28 mouse cellular contexts compared by ENCODE assay signal in the genomic region with DNA sequence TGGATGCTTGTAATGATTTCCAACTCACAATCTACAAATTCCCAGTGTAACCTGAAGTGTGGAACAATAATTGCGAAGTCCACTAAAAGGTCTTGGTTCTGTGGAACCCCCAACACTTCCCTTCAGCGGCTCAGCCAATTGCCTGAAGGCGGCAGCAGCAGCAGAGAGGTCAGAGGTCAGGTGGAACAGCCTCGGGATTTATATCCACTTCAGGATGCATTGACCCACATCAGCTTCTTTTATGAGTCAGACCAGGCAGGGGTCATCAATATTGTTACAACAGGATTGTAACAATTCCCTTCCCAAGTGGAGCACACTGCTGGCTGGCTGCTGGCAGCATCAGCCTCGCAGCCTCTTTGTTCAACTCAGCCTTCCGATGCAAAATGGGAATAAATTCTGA. TPM values are rescaled to one million over a fixed set of nuclear protein-coding genes. Genes with fewer than 3 reads are reported as not detected.
DNase-seq lines count a peak whose midpoint lies in the region; ATAC-seq and TF ChIP-seq lines count a peak whose summit lies in the region.
"Had no signal": no experiment of that assay in that cellular context is flagged by ENCODE, and none has a peak within 500 bp of the region (broad histone marks: within the 10 kb centered on the region; RNA-seq: fewer than 3 reads in every experiment).

No protein-coding gene starts in this region.

- H3K27me3 ChIP-seq in kidney, postnatal 0 days (ENCODE audit: insufficient read depth, low read length), result no peaks in the 10 kb centered on the region
- H3K27me3 ChIP-seq in kidney, embryonic 14.5 days (ENCODE audit: control insufficient read depth, insufficient read depth, low read length), result no peaks in the 10 kb centered on the region
- no peaks in the 10 kb centered on the region for H3K27me3 ChIP-seq in limb, embryonic 10.5 days (ENCODE audit: low read depth, poor library complexity, severe bottlenecking)
- H3K27me3 ChIP-seq: kidney, embryonic 15.5 days; limb, embryonic 15.5 days; stomach, embryonic 15.5 days had no signal

- no peak overlapping the region for H3K4me3 ChIP-seq in kidney, postnatal 0 days (replicated peaks; ENCODE audit: low read depth, low read length)
- no peak overlapping the region for H3K4me3 ChIP-seq in kidney, embryonic 14.5 days (ENCODE audit: low read length)
- no peak overlapping the region for H3K4me3 ChIP-seq in limb, embryonic 10.5 days
- H3K4me3 ChIP-seq: forebrain, embryonic 12.5 days; hindbrain, embryonic 13.5 days; kidney, embryonic 15.5 days; limb, embryonic 15.5 days; stomach, embryonic 15.5 days had no signal

- no peak for ATAC-seq in kidney, postnatal 0 days (replicated peaks; ENCODE audit: low FRiP score, low read depth)
- ATAC-seq in kidney, embryonic 14.5 days (ENCODE audit: low FRiP score, low TSS enrichment), result no peak; the same call in 1 of the 2 replicates
- ATAC-seq: forebrain, postnatal 0 days; Patski had no signal

- H3K9ac ChIP-seq in kidney, postnatal 0 days (ENCODE audit: low read depth, low read length), result no peak overlapping the region
- H3K9ac ChIP-seq in kidney, embryonic 14.5 days (ENCODE audit: low read depth, low read length), result no peak overlapping the region
- H3K9ac ChIP-seq: forebrain, embryonic 12.5 days; forebrain, postnatal 0 days; hindbrain, embryonic 13.5 days; kidney, embryonic 15.5 days; limb, embryonic 15.5 days; liver, embryonic 14.5 days; stomach, embryonic 15.5 days had no signal

- no peak for TF ChIP-seq POLR2A in brain, embryonic 14.5 days (IDR thresholded peaks at IDR 0.05; ENCODE audit: borderline replicate concordance, extremely low read depth, insufficient read depth, insufficient read length, poor library complexity, severe bottlenecking)

- no peaks in the 10 kb centered on the region for H3K9me3 ChIP-seq in kidney, postnatal 0 days (replicated peaks; ENCODE audit: low read length)
- H3K9me3 ChIP-seq in kidney, embryonic 14.5 days (ENCODE audit: control insufficient read depth, low read length), result no peaks in the 10 kb centered on the region
- H3K9me3 ChIP-seq in limb, embryonic 10.5 days (replicated peaks), result no peaks in the 10 kb centered on the region
- H3K9me3 ChIP-seq: forebrain, embryonic 12.5 days; hindbrain, embryonic 13.5 days; kidney, embryonic 15.5 days; limb, embryonic 15.5 days; stomach, embryonic 15.5 days had no signal

- no peaks in the 10 kb centered on the region for H3K36me3 ChIP-seq in kidney, postnatal 0 days (ENCODE audit: insufficient read depth, low read length)
- no peaks in the 10 kb centered on the region for H3K36me3 ChIP-seq in kidney, embryonic 14.5 days (ENCODE audit: control insufficient read depth, insufficient read depth, low read length)
- H3K36me3 ChIP-seq in limb, embryonic 10.5 days, result no peaks in the 10 kb centered on the region
- H3K36me3 ChIP-seq: hindbrain, embryonic 13.5 days; kidney, embryonic 15.5 days; limb, embryonic 15.5 days; stomach, embryonic 15.5 days had no signal

- WGBS in kidney, postnatal 0 days, result 34% methylated on average over 6 of the region's 6 CpGs
- WGBS in kidney, embryonic 14.5 days, result 13% methylated on average over 6 of the region's 6 CpGs
- 38% methylated on average over 6 of the region's 6 CpGs for WGBS in limb, embryonic 10.5 days

- DNase-seq in kidney, postnatal 0 days (ENCODE audit: low spot score), result peak; percentile 53
- peak; percentile 4 for DNase-seq in brain, embryonic 14.5 days (ENCODE audit: low read depth)
- DNase-seq in embryo, embryonic 11 days, result peak; percentile 73
- no peak for DNase-seq in limb, embryonic 10.5 days (ENCODE audit: low spot score)
- no peak for DNase-seq in cerebellum, adult 11 months
- DNase-seq in testis, postnatal 14 days (ENCODE audit: low spot score), result no peak
- no peak for DNase-seq in urinary bladder, postnatal 4 days (ENCODE audit: low spot score in 2 of 2)
- DNase-seq: adrenal gland, postnatal 10 days; cerebellum, adult 18-20 months; cerebellum, postnatal 10 days; forebrain, postnatal 0 days; gastrocnemius, postnatal 10 days; heart, postnatal 14 days; kidney, adult 11 months; kidney, postnatal 36 days; lung, adult 2 months; lung, postnatal 10 days; thymus, postnatal 14 days had no signal

- no peak overlapping the region for H3K27ac ChIP-seq in kidney, postnatal 0 days
- no peak overlapping the region for H3K27ac ChIP-seq in kidney, embryonic 14.5 days (ENCODE audit: low read depth, low read length)
- 0 out of 2 replicates have a peak overlapping the region, but pooled peaks have one; percentile 2 for H3K27ac ChIP-seq in limb, embryonic 10.5 days
- H3K27ac ChIP-seq: forebrain, embryonic 12.5 days; hindbrain, embryonic 13.5 days; kidney, embryonic 15.5 days; limb, embryonic 15.5 days; liver, embryonic 14.5 days; macrophage; stomach, embryonic 15.5 days had no signal

- no peak overlapping the region for H3K4me2 ChIP-seq in kidney, postnatal 0 days (ENCODE audit: low read length)
- no peak overlapping the region for H3K4me2 ChIP-seq in kidney, embryonic 14.5 days (replicated peaks; ENCODE audit: low read depth, low read length)
- H3K4me2 ChIP-seq: forebrain, embryonic 12.5 days; hindbrain, embryonic 13.5 days; kidney, embryonic 15.5 days; limb, embryonic 15.5 days; stomach, embryonic 15.5 days had no signal

- no peaks in the 10 kb centered on the region for H3K4me1 ChIP-seq in kidney, postnatal 0 days (replicated peaks; ENCODE audit: insufficient read depth, low read length)
- H3K4me1 ChIP-seq in kidney, embryonic 14.5 days (ENCODE audit: control insufficient read depth, insufficient read depth, low read length), result peaks cover 5% of the 10 kb centered on the region; the same call in 1 of the 2 replicates
- H3K4me1 ChIP-seq in limb, embryonic 10.5 days, result peaks cover 22% of the 10 kb centered on the region
- H3K4me1 ChIP-seq: limb, embryonic 15.5 days; stomach, embryonic 15.5 days had no signal

- TF ChIP-seq CTCF in kidney, postnatal 0 days (IDR thresholded peaks at IDR 0.05; ENCODE audit: low read depth), result no peak
- no peak for TF ChIP-seq CTCF in brain, embryonic 14.5 days (IDR thresholded peaks at IDR 0.05; ENCODE audit: borderline replicate concordance, extremely low read depth, insufficient read depth, insufficient read length)

RNA-seq across cellular contexts. Expression of a gene that starts 39.1 kb away (rescaled TPM):
- polyA plus RNA-seq in kidney, postnatal 0 days (2015; fragmentation: Nextera tagmentation; extraction: Ambion mirVana), result 0.03 and 0.08 TPM in 2 replicates
- polyA plus RNA-seq in kidney, embryonic 14.5 days (2014; fragmentation: Nextera tagmentation; extraction: Ambion mirVana), result 0.09 and 0.28 TPM in 2 replicates
- 7.0 and 8.6 TPM in 2 replicates for polyA plus RNA-seq in brain, embryonic 14.5 days (2012; rRNA removed)
- polyA plus RNA-seq in limb, embryonic 10.5 days (2016; fragmentation: Nextera tagmentation; extraction: Ambion mirVana), result not detected in 2 replicates
- polyA plus RNA-seq: heart, embryonic 14.5 days; macrophage; Patski had no signal

Comparison
In these comparisons a context has a peak if more than half of its experiments do, and no peak if none do; other contexts are left out.
1. DNase-seq: peak in kidney, postnatal 0 days (single experiment), brain, embryonic 14.5 days (single experiment) and embryo, embryonic 11 days (single experiment); none in limb, embryonic 10.5 days (single experiment), cerebellum, adult 11 months (single experiment), testis, postnatal 14 days (single experiment) and urinary bladder, postnatal 4 days (0 of 2).